Mouse (Mus musculus) forebrain, embryonic 10.5 days (tissue): ENCODE measurements around the gene Dlg2. TPM values are rescaled to one million over a fixed set of nuclear protein-coding genes. Genes with fewer than 3 reads are reported as not detected.

Experiments used
- DNase-seq: peaks from one replicate; pipeline ENCODE4 v3.0.0-alpha.2; 2017; ENCODE audit warnings: low spot score; ENCODE audit errors: extremely low spot score
- H3K27ac ChIP-seq: fragments of 300-500 bp; sonication (generic); 2 replicates; pipeline ENCODE4 v1.5.1; 2016; ENCODE audit warnings: mild to moderate bottlenecking
- H3K27me3 ChIP-seq: fragments of 300-500 bp; sonication (generic); 2 replicates; pipeline ENCODE4 v1.6.1; 2016; ENCODE audit warnings: mild to moderate bottlenecking; ENCODE audit not compliant: poor library complexity, severe bottlenecking
- H3K36me3 ChIP-seq: fragments of 300-500 bp; sonication (generic); replicated peaks from 2 replicates; pipeline ENCODE4 v1.6.1; 2016; ENCODE audit warnings: mild to moderate bottlenecking, moderate library complexity
- H3K4me1 ChIP-seq: fragments of 300-500 bp; sonication (generic); 2 replicates; pipeline ENCODE4 v1.6.1; 2016
- H3K4me3 ChIP-seq: fragments of 300-500 bp; sonication (generic); 2 replicates; pipeline ENCODE4 v1.5.1; 2016; ENCODE audit warnings: mild to moderate bottlenecking, moderate library complexity
- H3K9me3 ChIP-seq: fragments of 300-500 bp; sonication (generic); 2 replicates; pipeline ENCODE4 v1.6.1; 2016; ENCODE audit warnings: mild to moderate bottlenecking, moderate library complexity
- WGBS: fragments of 180-500 bp; shearing (Covaris S2); methylation state at CpG from one replicate; pipeline ENCODE4 v1.1.7; 2016; 5-methylcytosine and 5-hydroxymethylcytosine counted together
- polyA plus RNA-seq: library from polyadenylated mRNA; unstranded; fragments of >200 nt; fragmentation: Nextera tagmentation; extraction: Ambion mirVana; gene quantifications from 2 replicates; pipeline ENCODE4 v1.2.1, GENCODE M21; 2016

Dlg2 gene
- polyA plus RNA-seq, 1 experiment from 2014 or later, result 0.95 TPM

DNA sequence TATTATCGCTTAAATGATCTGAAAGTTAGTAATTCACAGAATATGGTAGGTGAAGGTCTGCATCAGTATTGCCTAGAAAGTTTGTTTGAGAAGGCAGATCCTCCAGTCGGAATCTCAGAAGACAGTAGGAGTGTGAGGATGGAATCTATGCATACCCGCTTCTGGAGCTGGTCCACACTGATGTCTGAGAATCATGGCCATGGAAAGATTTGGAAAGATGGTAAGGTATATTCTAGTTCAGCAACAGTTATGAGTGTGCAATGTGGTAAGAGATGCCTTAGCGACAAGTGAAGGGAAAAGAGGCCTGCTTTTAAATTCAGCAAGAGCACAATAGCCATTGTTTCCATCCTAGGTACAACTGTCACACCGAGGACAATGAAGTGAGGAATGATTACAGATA, 464.3 kb downstream of the Dlg2 start:
- no peak overlapping the region for H3K27ac ChIP-seq
- 86% methylated on average over 5 of the region's 5 CpGs for WGBS
- no peaks in the 10 kb centered on the region for H3K27me3 ChIP-seq
- no peaks in the 10 kb centered on the region for H3K36me3 ChIP-seq
- no peaks in the 10 kb centered on the region for H3K9me3 ChIP-seq
- DNase-seq, result no peak
- H3K4me3 ChIP-seq, result no peak overlapping the region
- no peaks in the 10 kb centered on the region for H3K4me1 ChIP-seq

GRCm38 (mm10) chr7:90947073-90947472, 470.6 kb downstream of the Dlg2 start:
- DNase-seq, result no peak
- Histone ChIP-seq H3K4me3 (no peak overlapping the region), H3K36me3 (no peaks in the 10 kb centered on the region), H3K27ac (no peak overlapping the region), H3K9me3 (no peaks in the 10 kb centered on the region), H3K27me3 (no peaks in the 10 kb centered on the region), H3K4me1 (no peaks in the 10 kb centered on the region)
- 85% methylated on average over 8 of the region's 8 CpGs for WGBS

DNA sequence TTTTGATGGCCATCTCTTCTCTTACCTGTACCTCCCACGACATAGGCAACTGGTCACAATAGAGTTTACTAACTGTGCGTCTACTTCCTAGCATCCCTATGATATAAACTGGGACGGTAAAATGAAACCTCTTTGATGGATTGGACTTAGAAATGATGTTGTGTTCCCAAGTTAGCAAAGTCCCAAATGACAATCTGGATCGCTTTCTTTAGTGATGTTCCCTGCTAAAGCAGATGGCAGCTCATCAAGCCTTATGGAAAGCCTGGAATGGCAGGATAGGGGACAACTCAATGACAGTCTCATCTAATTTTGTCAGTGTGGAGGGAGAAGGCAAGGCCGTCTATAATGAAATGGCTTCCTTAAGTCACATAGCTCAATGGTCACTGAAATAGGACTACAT, 472.7 kb downstream of the Dlg2 start:
- no peaks in the 10 kb centered on the region for H3K27me3 ChIP-seq
- DNase-seq, result no peak
- 94% methylated on average over 5 of the region's 5 CpGs for WGBS

GRCm38 (mm10) chr7:90977241-90977640, 500.8 kb downstream of the Dlg2 start:
- H3K9me3 ChIP-seq, result no peaks in the 10 kb centered on the region
- no peak overlapping the region for H3K4me3 ChIP-seq
- no peaks in the 10 kb centered on the region for H3K27me3 ChIP-seq
- H3K27ac ChIP-seq, result no peak overlapping the region
- no peaks in the 10 kb centered on the region for H3K36me3 ChIP-seq
- no peak for DNase-seq
- peaks cover 4% of the 10 kb centered on the region for H3K4me1 ChIP-seq

More for the DNA sequence above, 472.7 kb downstream of the Dlg2 start:
- no peaks in the 10 kb centered on the region for H3K36me3 ChIP-seq
- no peaks in the 10 kb centered on the region for H3K9me3 ChIP-seq
- no peaks in the 10 kb centered on the region for H3K4me1 ChIP-seq
- H3K4me3 ChIP-seq, result no peak overlapping the region
- no peak overlapping the region for H3K27ac ChIP-seq

GRCm38 (mm10) chr7:90982069-90982468, 505.6 kb downstream of the Dlg2 start:
- DNase-seq, result peak; percentile 15

DNA sequence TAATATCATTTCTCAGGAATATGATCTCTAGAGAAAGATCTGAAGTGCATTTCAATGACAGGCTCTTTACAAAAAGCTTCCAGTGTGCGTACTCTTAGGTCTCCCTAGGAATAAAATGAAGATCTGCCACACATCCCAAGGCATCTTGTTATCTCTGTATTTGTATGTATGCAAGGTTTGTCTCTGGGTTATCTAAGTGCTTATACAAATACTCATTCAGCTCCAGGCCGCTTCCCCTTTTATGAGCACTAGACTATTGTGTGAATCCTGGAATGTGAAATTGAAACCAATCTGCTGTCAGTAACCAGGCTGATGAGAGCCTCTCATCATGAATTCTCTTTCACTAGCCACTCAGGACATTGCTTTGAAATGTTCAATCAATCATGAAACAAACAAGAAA, 534.2 kb downstream of the Dlg2 start:
- 89% methylated on average over 2 of the region's 2 CpGs for WGBS
- no peaks in the 10 kb centered on the region for H3K4me1 ChIP-seq
- H3K27me3 ChIP-seq, result no peaks in the 10 kb centered on the region
- no peaks in the 10 kb centered on the region for H3K9me3 ChIP-seq
- H3K36me3 ChIP-seq, result no peaks in the 10 kb centered on the region
- DNase-seq, result no peak
- no peak overlapping the region for H3K4me3 ChIP-seq
- no peak overlapping the region for H3K27ac ChIP-seq

More at GRCm38 (mm10) chr7:90982069-90982468, 505.6 kb downstream of the Dlg2 start:
- H3K27ac ChIP-seq, result no peak overlapping the region
- no peaks in the 10 kb centered on the region for H3K27me3 ChIP-seq
- no peaks in the 10 kb centered on the region for H3K9me3 ChIP-seq
- H3K36me3 ChIP-seq, result no peaks in the 10 kb centered on the region
- no peak overlapping the region for H3K4me3 ChIP-seq
- peaks cover 7% of the 10 kb centered on the region for H3K4me1 ChIP-seq

DNA sequence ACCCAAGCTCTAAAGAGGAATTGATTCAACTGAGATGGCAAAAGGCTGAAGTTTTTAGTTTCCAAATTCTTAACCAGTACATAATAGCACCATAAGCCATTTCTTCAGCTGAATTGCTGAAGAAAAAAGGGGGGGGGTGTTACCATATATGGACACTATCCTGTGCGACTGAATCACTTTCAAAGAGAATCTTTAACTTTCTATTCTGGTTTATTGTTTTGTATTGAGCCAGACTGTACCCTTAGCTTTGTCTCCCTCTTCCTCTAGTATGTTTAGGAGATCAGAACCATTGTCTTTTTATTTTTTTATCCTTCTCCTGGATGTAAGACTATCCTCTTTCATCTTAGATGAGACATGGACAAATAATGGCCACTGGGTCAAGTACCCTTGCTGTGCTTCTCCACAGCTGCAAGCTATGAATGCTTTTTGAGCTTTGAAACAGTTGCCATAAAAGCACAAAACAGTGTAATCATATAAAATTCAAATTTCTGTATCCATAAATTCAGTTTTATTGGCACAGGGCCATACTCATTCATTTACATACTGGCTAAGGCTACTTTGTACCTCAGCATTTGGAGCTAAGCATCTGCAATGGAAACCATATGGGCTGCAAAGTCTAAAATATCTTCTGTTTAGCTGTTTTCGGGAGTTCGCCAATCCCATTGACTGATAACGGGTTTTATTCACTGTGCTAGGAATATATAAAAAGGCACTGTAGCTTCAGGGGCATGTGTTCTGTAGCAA, 568.7 kb downstream of the Dlg2 start:
- no peaks in the 10 kb centered on the region for H3K27me3 ChIP-seq
- WGBS, result 88% methylated on average over 4 of the region's 4 CpGs
- DNase-seq, result no peak
- H3K4me3 ChIP-seq, result no peak overlapping the region
- no peaks in the 10 kb centered on the region for H3K4me1 ChIP-seq
- no peaks in the 10 kb centered on the region for H3K36me3 ChIP-seq
- no peaks in the 10 kb centered on the region for H3K9me3 ChIP-seq
- H3K27ac ChIP-seq, result no peak overlapping the region

- H3K27me3 ChIP-seq, result no peaks in the 10 kb centered on the region
- WGBS, result 91% methylated on average over 1 of the region's 1 CpGs
- H3K9me3 ChIP-seq, result no peaks in the 10 kb centered on the region
- H3K27ac ChIP-seq, result no peak overlapping the region
- H3K4me1 ChIP-seq, result no peaks in the 10 kb centered on the region
- no peaks in the 10 kb centered on the region for H3K36me3 ChIP-seq
- DNase-seq, result no peak
- H3K4me3 ChIP-seq, result no peak overlapping the region
Measured at GRCm38 (mm10) chr7:91045742-91046098, 569.2 kb downstream of the Dlg2 start.

- Histone ChIP-seq H3K4me1 (no peaks in the 10 kb centered on the region), H3K27me3 (no peaks in the 10 kb centered on the region), H3K27ac (no peak overlapping the region), H3K36me3 (no peaks in the 10 kb centered on the region), H3K9me3 (no peaks in the 10 kb centered on the region), H3K4me3 (no peak overlapping the region)
- DNase-seq, result no peak
- WGBS, result 72% methylated on average over 12 of the region's 12 CpGs
Measured at GRCm38 (mm10) chr7:91063297-91064040, 587.0 kb downstream of the Dlg2 start.

GRCm38 (mm10) chr7:91071751-91072707, 595.6 kb downstream of the Dlg2 start:
- Histone ChIP-seq H3K27ac (no peak overlapping the region), H3K27me3 (no peaks in the 10 kb centered on the region), H3K4me3 (no peak overlapping the region), H3K36me3 (no peaks in the 10 kb centered on the region), H3K9me3 (no peaks in the 10 kb centered on the region), H3K4me1 (peaks cover 8% of the 10 kb centered on the region; the same call in 1 of the 2 replicates)
- no peak for DNase-seq
- 64% methylated on average over 9 of the region's 9 CpGs for WGBS

DNA sequence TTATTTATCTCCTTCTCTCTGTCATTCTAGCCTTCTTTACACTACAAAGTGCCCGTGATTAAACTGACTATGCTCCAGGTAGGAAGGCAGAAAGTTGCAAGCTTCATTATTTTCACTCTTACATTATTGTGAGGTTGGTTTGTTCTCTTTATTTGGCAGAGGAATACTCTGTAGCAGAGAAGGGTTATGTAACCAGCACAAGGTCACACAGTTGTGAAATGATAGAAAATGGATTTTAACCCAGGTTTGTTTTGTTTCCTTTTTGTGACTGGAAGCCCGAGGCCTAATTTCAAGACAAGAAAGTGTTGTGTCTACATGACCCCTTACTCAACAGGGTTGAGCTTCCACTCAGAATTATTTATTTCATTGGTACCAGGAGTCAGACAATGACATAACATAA, 609.6 kb downstream of the Dlg2 start:
- Histone ChIP-seq H3K4me1 (peaks cover 10% of the 10 kb centered on the region), H3K27me3 (peaks cover 20% of the 10 kb centered on the region), H3K27ac (no peak overlapping the region), H3K9me3 (no peaks in the 10 kb centered on the region), H3K4me3 (no peak overlapping the region), H3K36me3 (no peaks in the 10 kb centered on the region)
- no peak for DNase-seq
- WGBS, result 85% methylated on average over 2 of the region's 2 CpGs

GRCm38 (mm10) chr7:91089211-91089930, 612.9 kb downstream of the Dlg2 start:
- DNase-seq, result no peak
- Histone ChIP-seq H3K4me1 (peaks cover 20% of the 10 kb centered on the region), H3K27me3 (peaks cover 30% of the 10 kb centered on the region), H3K36me3 (no peaks in the 10 kb centered on the region), H3K9me3 (no peaks in the 10 kb centered on the region), H3K27ac (no peak overlapping the region), H3K4me3 (no peak overlapping the region)
- WGBS, result 40% methylated on average over 6 of the region's 6 CpGs
